8 mouse cellular contexts compared by ENCODE assay signal in genomic region chr1:178405951-178406711, GRCm38 (mm10). TPM values are rescaled to one million over a fixed set of nuclear protein-coding genes. Genes with fewer than 3 reads are reported as not detected.
DNase-seq lines count a peak whose midpoint lies in the region; ATAC-seq and TF ChIP-seq lines count a peak whose summit lies in the region.

Efcab2 (plus strand) TSS chr1:178406085.

- no peaks in the 10 kb centered on the region for H3K27me3 ChIP-seq in C2C12 (ENCODE audit: control insufficient read depth, insufficient read depth, insufficient read length)
- no peaks in the 10 kb centered on the region for H3K27me3 ChIP-seq in erythroblast, embryonic 14.5 days (ENCODE audit: control insufficient read depth)
- no peaks in the 10 kb centered on the region for H3K27me3 ChIP-seq in heart, embryonic 12.5 days (replicated peaks)
- H3K27me3 ChIP-seq in kidney, postnatal 0 days (ENCODE audit: insufficient read depth, low read length), result no peaks in the 10 kb centered on the region
- H3K27me3 ChIP-seq in liver, embryonic 11.5 days (replicated peaks; ENCODE audit: control insufficient read depth, insufficient read depth, low read length), result no peaks in the 10 kb centered on the region
- no peaks in the 10 kb centered on the region for H3K27me3 ChIP-seq in stomach, embryonic 14.5 days (ENCODE audit: control insufficient read depth, insufficient read depth, low read length)

- ATAC-seq in heart, embryonic 12.5 days (ENCODE audit: insufficient number of reproducible peaks, low FRiP score), result peak; percentile 94
- ATAC-seq in kidney, postnatal 0 days (replicated peaks; ENCODE audit: low FRiP score, low read depth), result peak; percentile 98
- ATAC-seq in liver, embryonic 11.5 days (replicated peaks; ENCODE audit: low FRiP score), result peak; percentile 95
- peak; percentile 98 for ATAC-seq in stomach, embryonic 14.5 days (ENCODE audit: insufficient number of reproducible peaks, insufficient read depth, low FRiP score, low read depth)

- no peaks in the 10 kb centered on the region for H3K79me3 ChIP-seq in C2C12 (ENCODE audit: low read depth)

- peak within 1 kb of the TSS; percentile 100 for H3ac ChIP-seq in C2C12 (ENCODE audit: control insufficient read depth, insufficient read length, low read depth)

- H3K9ac ChIP-seq in heart, embryonic 12.5 days, result peak within 1 kb of the TSS; percentile 92
- peak within 1 kb of the TSS; percentile 95 for H3K9ac ChIP-seq in kidney, postnatal 0 days (ENCODE audit: low read depth, low read length)
- H3K9ac ChIP-seq in liver, embryonic 11.5 days (ENCODE audit: low read depth, low read length), result peak within 1 kb of the TSS; percentile 97
- H3K9ac ChIP-seq in stomach, embryonic 14.5 days (replicated peaks; ENCODE audit: low read depth, low read length), result peak within 1 kb of the TSS; percentile 98

- TF ChIP-seq CTCF in C2C12 (IDR thresholded peaks at IDR 0.05; ENCODE audit: control insufficient read depth, insufficient read depth, insufficient read length), result no peak
- TF ChIP-seq CTCF in brain, embryonic 14.5 days (IDR thresholded peaks at IDR 0.05; ENCODE audit: borderline replicate concordance, extremely low read depth, insufficient read depth, insufficient read length), result peak; percentile 58
- peak; percentile 67 for TF ChIP-seq CTCF in kidney, postnatal 0 days (IDR thresholded peaks at IDR 0.05; ENCODE audit: low read depth)

- H3K4me1 ChIP-seq in erythroblast, embryonic 14.5 days (ENCODE audit: control insufficient read depth), result peaks cover 31% of the 10 kb centered on the region
- peaks cover 7% of the 10 kb centered on the region for H3K4me1 ChIP-seq in heart, embryonic 12.5 days (replicated peaks)
- no peaks in the 10 kb centered on the region for H3K4me1 ChIP-seq in kidney, postnatal 0 days (replicated peaks; ENCODE audit: insufficient read depth, low read length)
- peaks cover 12% of the 10 kb centered on the region for H3K4me1 ChIP-seq in liver, embryonic 11.5 days (replicated peaks; ENCODE audit: control insufficient read depth, insufficient read depth, low read length)
- no peaks in the 10 kb centered on the region for H3K4me1 ChIP-seq in stomach, embryonic 14.5 days (ENCODE audit: control insufficient read depth, insufficient read depth, low read length)

- no peaks in the 10 kb centered on the region for H3K79me2 ChIP-seq in C2C12 (ENCODE audit: control insufficient read depth, insufficient read depth)

- under 1% methylated on average over 54 of the region's 70 CpGs for WGBS in heart, embryonic 12.5 days
- WGBS in kidney, postnatal 0 days, result under 1% methylated on average over 70 of the region's 70 CpGs
- under 1% methylated on average over 62 of the region's 70 CpGs for WGBS in liver, embryonic 11.5 days
- under 1% methylated on average over 67 of the region's 70 CpGs for WGBS in stomach, embryonic 14.5 days

- peak within 1 kb of the TSS; percentile 65 for H3K4me2 ChIP-seq in heart, embryonic 12.5 days
- H3K4me2 ChIP-seq in kidney, postnatal 0 days (ENCODE audit: low read length), result peak within 1 kb of the TSS; percentile 70
- peak within 1 kb of the TSS; percentile 68 for H3K4me2 ChIP-seq in liver, embryonic 11.5 days
- peak within 1 kb of the TSS; percentile 61 for H3K4me2 ChIP-seq in stomach, embryonic 14.5 days (replicated peaks; ENCODE audit: low read depth, low read length)

- peak within 1 kb of the TSS; percentile 55 for H3K4me3 ChIP-seq in C2C12 (ENCODE audit: insufficient read depth, poor library complexity, severe bottlenecking)
- peak within 1 kb of the TSS; percentile 100 for H3K4me3 ChIP-seq in erythroblast, embryonic 14.5 days (replicated peaks)
- peak within 1 kb of the TSS; percentile 66 for H3K4me3 ChIP-seq in heart, embryonic 12.5 days
- H3K4me3 ChIP-seq in kidney, postnatal 0 days (replicated peaks; ENCODE audit: low read depth, low read length), result peak within 1 kb of the TSS; percentile 68
- peak within 1 kb of the TSS; percentile 80 for H3K4me3 ChIP-seq in liver, embryonic 11.5 days (ENCODE audit: low read depth, low read length)
- H3K4me3 ChIP-seq in stomach, embryonic 14.5 days (ENCODE audit: low read depth, low read length), result peak within 1 kb of the TSS; percentile 71

- no peaks in the 10 kb centered on the region for H3K36me3 ChIP-seq in C2C12 (ENCODE audit: control insufficient read depth, insufficient read depth)
- no peaks in the 10 kb centered on the region for H3K36me3 ChIP-seq in erythroblast, embryonic 14.5 days (ENCODE audit: control insufficient read depth)
- H3K36me3 ChIP-seq in heart, embryonic 12.5 days, result no peaks in the 10 kb centered on the region
- no peaks in the 10 kb centered on the region for H3K36me3 ChIP-seq in kidney, postnatal 0 days (ENCODE audit: insufficient read depth, low read length)
- H3K36me3 ChIP-seq in liver, embryonic 11.5 days (ENCODE audit: control insufficient read depth, insufficient read depth, low read length), result no peaks in the 10 kb centered on the region
- no peaks in the 10 kb centered on the region for H3K36me3 ChIP-seq in stomach, embryonic 14.5 days (ENCODE audit: control insufficient read depth, insufficient read depth, low read length)

- peak; percentile 64; the same call in 1 of the 2 replicates for TF ChIP-seq POLR2A in brain, embryonic 14.5 days (IDR thresholded peaks at IDR 0.05; ENCODE audit: borderline replicate concordance, extremely low read depth, insufficient read depth, insufficient read length, poor library complexity, severe bottlenecking)

- H3K9me3 ChIP-seq in erythroblast, embryonic 14.5 days (ENCODE audit: control insufficient read depth, low read length), result no peaks in the 10 kb centered on the region
- no peaks in the 10 kb centered on the region for H3K9me3 ChIP-seq in heart, embryonic 12.5 days (replicated peaks)
- H3K9me3 ChIP-seq in kidney, postnatal 0 days (replicated peaks; ENCODE audit: low read length), result no peaks in the 10 kb centered on the region
- no peaks in the 10 kb centered on the region for H3K9me3 ChIP-seq in liver, embryonic 11.5 days (ENCODE audit: control insufficient read depth, low read length)
- no peaks in the 10 kb centered on the region for H3K9me3 ChIP-seq in stomach, embryonic 14.5 days (ENCODE audit: control insufficient read depth, low read depth, low read length)

- H3K27ac ChIP-seq in heart, embryonic 12.5 days (ENCODE audit: poor library complexity, severe bottlenecking), result peak within 1 kb of the TSS; percentile 100
- peak within 1 kb of the TSS; percentile 100 for H3K27ac ChIP-seq in kidney, postnatal 0 days
- peak within 1 kb of the TSS; percentile 100 for H3K27ac ChIP-seq in liver, embryonic 11.5 days (ENCODE audit: low read depth, low read length)
- peak within 1 kb of the TSS; percentile 100 for H3K27ac ChIP-seq in stomach, embryonic 14.5 days (ENCODE audit: low read length)

- DNase-seq in brain, embryonic 14.5 days (ENCODE audit: low read depth), result peak; percentile 97
- peak; percentile 97 for DNase-seq in kidney, postnatal 0 days (ENCODE audit: low spot score)
- DNase-seq in liver, embryonic 11.5 days (ENCODE audit: low spot score), result peak; percentile 95
- DNase-seq in naive thymus-derived CD4-positive, alpha-beta T cell, adult 2 months (ENCODE audit: low read depth), result peak; percentile 95

TF ChIP-seq in C2C12, 6 proteins besides CTCF, POLR2A, EP300 and RAD21:
- TF ChIP-seq MYOG (IDR thresholded peaks at IDR 0.05; ENCODE audit: control insufficient read depth, extremely low read depth, insufficient read length) (no peak), USF1 (IDR thresholded peaks at IDR 0.05; ENCODE audit: low read depth) (no peak), MAX (IDR thresholded peaks at IDR 0.05) (peak; percentile 59)

RNA-seq across cellular contexts. Expression of gene Efcab2, which starts in this region (rescaled TPM):
- 0.25 TPM for polyA plus RNA-seq in C2C12 (2012; fragmentation: generic; extraction: Trizol)
- polyA plus RNA-seq in brain, embryonic 14.5 days (2012; rRNA removed), result 2.0 and 3.7 TPM in 2 replicates
- polyA plus RNA-seq in erythroblast, embryonic 14.5 days (2012), result 0.02 and 0.06 TPM in 2 replicates
- polyA plus RNA-seq in heart, embryonic 12.5 days (2016; fragmentation: Nextera tagmentation; extraction: Ambion mirVana), result 12.4 and 13.5 TPM in 2 replicates
- 8.1 TPM in 2 replicates for polyA plus RNA-seq in kidney, postnatal 0 days (2015; fragmentation: Nextera tagmentation; extraction: Ambion mirVana)
- 5.8 and 6.5 TPM in 2 replicates for polyA plus RNA-seq in liver, embryonic 11.5 days (2014; fragmentation: Nextera tagmentation; extraction: Ambion mirVana)
- 6.3 and 7.1 TPM in 2 replicates for polyA plus RNA-seq in stomach, embryonic 14.5 days (2014; fragmentation: Nextera tagmentation; extraction: Ambion mirVana)

Comparison
In these comparisons a context has a peak if more than half of its experiments do, and no peak if none do; other contexts are left out.
1. Peak in every context shown above with its lines: DNase-seq, ATAC-seq, H3K4me3 ChIP-seq and H3K27ac ChIP-seq.